Mouse (Mus musculus): ENCODE data around the gene Npw. TPM values are rescaled to one million over a fixed set of nuclear protein-coding genes. Genes with fewer than 3 reads are reported as not detected.

Npw gene
- polyA plus RNA-seq, 1 experiment from 2014 or later: not detected

DNA sequence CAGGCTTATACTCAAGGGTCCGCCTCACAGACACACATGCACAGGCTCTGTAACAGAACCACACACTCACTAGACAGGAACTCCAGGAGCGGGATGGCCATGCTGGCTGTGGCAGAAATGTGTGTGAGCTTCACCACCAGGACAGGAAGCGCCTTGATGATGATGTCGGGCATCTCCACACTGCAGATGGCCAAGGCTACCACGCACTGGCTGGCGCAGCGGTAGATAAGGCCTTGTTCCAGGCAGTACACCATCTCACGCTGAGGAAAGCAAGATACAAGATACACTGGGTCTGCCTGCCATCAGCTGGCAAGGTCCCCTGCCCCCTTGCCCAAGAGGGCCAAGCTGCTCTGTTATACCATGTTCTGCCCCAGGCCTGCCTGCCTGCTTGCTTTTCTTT lies 49.4 kb downstream of the Npw start:
- Histone ChIP-seq H3K9ac (ENCODE audit: low read length) (no peak overlapping the region), H3K27me3 (ENCODE audit: control insufficient read depth, insufficient read depth, low read length) (no peaks in the 10 kb centered on the region), H3K4me3 (ENCODE audit: control insufficient read depth in 1 of 2, insufficient read depth in 1 of 2, low read depth in 1 of 2, low read length in 2 of 2) (no peak overlapping the region), H3K4me1 (ENCODE audit: control insufficient read depth in 2 of 2, insufficient read depth in 2 of 2, low read length in 2 of 2) (peaks cover 3 to 7% of the 10 kb centered on the region in 2 experiments; a peak in 1 of 4 replicates), H3K36me3 (ENCODE audit: control insufficient read depth, insufficient read depth, low read length) (peaks cover 72% of the 10 kb centered on the region), H3K9me3 (ENCODE audit: control insufficient read depth, low read length) (no peaks in the 10 kb centered on the region), H3K27ac (replicated peaks in 1 of 2; ENCODE audit: control insufficient read depth in 1 of 2, insufficient read depth in 1 of 2, low read depth in 2 of 2, low read length in 2 of 2) (no peak overlapping the region), H3K4me2 (ENCODE audit: low read length) (no peak overlapping the region)
- ATAC-seq (ENCODE audit: insufficient number of reproducible peaks, insufficient read depth, low FRiP score, low read depth): no peak
- WGBS: 74% methylated on average over 8 of the region's 8 CpGs

DNA sequence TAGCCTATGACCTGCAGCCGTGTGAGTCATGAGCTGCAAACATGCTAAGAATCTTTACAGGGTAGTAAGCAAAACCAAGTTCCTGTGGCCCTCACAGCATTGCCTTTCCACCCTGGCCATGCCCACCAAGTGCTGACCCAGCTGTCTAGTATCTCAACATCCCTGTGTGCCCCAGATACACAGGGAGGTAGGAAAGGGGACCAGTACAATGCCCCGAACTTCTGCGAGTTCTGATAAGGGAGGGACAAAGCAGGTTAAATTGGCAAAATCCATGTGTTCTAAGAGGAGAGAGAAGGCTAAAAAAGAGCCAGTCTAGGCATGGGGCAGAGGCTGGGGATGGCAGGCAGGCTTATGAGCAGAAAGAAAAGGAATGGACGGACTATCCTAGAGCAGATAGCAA lies 49.9 kb downstream of the Npw start:
- Histone ChIP-seq H3K4me3 (ENCODE audit: control insufficient read depth in 1 of 2, insufficient read depth in 1 of 2, low read depth in 1 of 2, low read length in 2 of 2) (no peak overlapping the region), H3K27ac (replicated peaks in 1 of 2; ENCODE audit: control insufficient read depth in 1 of 2, insufficient read depth in 1 of 2, low read depth in 2 of 2, low read length in 2 of 2) (no peak overlapping the region), H3K4me2 (ENCODE audit: low read length) (no peak overlapping the region), H3K9me3 (ENCODE audit: control insufficient read depth, low read length) (no peaks in the 10 kb centered on the region), H3K36me3 (ENCODE audit: control insufficient read depth, insufficient read depth, low read length) (peaks cover 68% of the 10 kb centered on the region), H3K9ac (ENCODE audit: low read length) (no peak overlapping the region), H3K27me3 (ENCODE audit: control insufficient read depth, insufficient read depth, low read length) (no peaks in the 10 kb centered on the region), H3K4me1 (ENCODE audit: control insufficient read depth in 2 of 2, insufficient read depth in 2 of 2, low read length in 2 of 2) (peaks cover 3 to 7% of the 10 kb centered on the region in 2 experiments; a peak in 1 of 4 replicates)
- no peak for ATAC-seq (ENCODE audit: insufficient number of reproducible peaks, insufficient read depth, low FRiP score, low read depth)
- 84% methylated on average over 4 of the region's 4 CpGs for WGBS

Other genes starting within 250 kb of the Npw start
- 196 and 203 TPM in 2 replicates for gene Rnps1, start 243.9 kb downstream of the Npw start, polyA plus RNA-seq (2014; fragmentation: Nextera tagmentation; extraction: Ambion mirVana)
- gene Eci1, start 231.8 kb downstream of the Npw start, polyA plus RNA-seq (2014; fragmentation: Nextera tagmentation; extraction: Ambion mirVana): 283 and 294 TPM in 2 replicates
- gene Dnase1l2, start 215.4 kb downstream of the Npw start, polyA plus RNA-seq (2014; fragmentation: Nextera tagmentation; extraction: Ambion mirVana): 1.5 and 2.4 TPM in 2 replicates
- gene E4f1, start 188.1 kb downstream of the Npw start, polyA plus RNA-seq (2014; fragmentation: Nextera tagmentation; extraction: Ambion mirVana): 16.0 and 17.6 TPM in 2 replicates
- 65.7 and 66.6 TPM in 2 replicates for gene Pgp, start 188.1 kb downstream of the Npw start, polyA plus RNA-seq (2014; fragmentation: Nextera tagmentation; extraction: Ambion mirVana)
- gene Bricd5, start 184.6 kb downstream of the Npw start, polyA plus RNA-seq (2014; fragmentation: Nextera tagmentation; extraction: Ambion mirVana): not detected in 2 replicates
- 15.2 and 17.5 TPM in 2 replicates for gene Mlst8, start 179.4 kb downstream of the Npw start, polyA plus RNA-seq (2014; fragmentation: Nextera tagmentation; extraction: Ambion mirVana)
- 0.26 and 0.62 TPM in 2 replicates for gene Caskin1, start 169.9 kb downstream of the Npw start, polyA plus RNA-seq (2014; fragmentation: Nextera tagmentation; extraction: Ambion mirVana)
- gene Traf7, start 130.5 kb downstream of the Npw start, polyA plus RNA-seq (2014; fragmentation: Nextera tagmentation; extraction: Ambion mirVana): 68.8 and 74.4 TPM in 2 replicates
- 1.7 and 1.9 TPM in 2 replicates for gene Rab26, start 124.2 kb downstream of the Npw start, polyA plus RNA-seq (2014; fragmentation: Nextera tagmentation; extraction: Ambion mirVana)
- 16.8 and 18.0 TPM in 2 replicates for gene Pkd1, start 108.6 kb downstream of the Npw start, polyA plus RNA-seq (2014; fragmentation: Nextera tagmentation; extraction: Ambion mirVana)
- 49.1 and 51.1 TPM in 2 replicates for gene Tsc2, start 25.8 kb downstream of the Npw start, polyA plus RNA-seq (2014; fragmentation: Nextera tagmentation; extraction: Ambion mirVana)
- 7.3 and 7.7 TPM in 2 replicates for gene Nthl1, start 25.8 kb downstream of the Npw start, polyA plus RNA-seq (2014; fragmentation: Nextera tagmentation; extraction: Ambion mirVana)
- gene Slc9a3r2, start 8.1 kb downstream of the Npw start, polyA plus RNA-seq (2014; fragmentation: Nextera tagmentation; extraction: Ambion mirVana): 59.6 and 60.9 TPM in 2 replicates
- 18.4 and 19.4 TPM in 2 replicates for gene Zfp598, start 11.2 kb upstream of the Npw start, polyA plus RNA-seq (2014; fragmentation: Nextera tagmentation; extraction: Ambion mirVana)
- gene Syngr3, start 31.5 kb upstream of the Npw start, polyA plus RNA-seq (2014; fragmentation: Nextera tagmentation; extraction: Ambion mirVana): 0.42 and 0.69 TPM in 2 replicates
- gene Gfer, start 37.7 kb upstream of the Npw start, polyA plus RNA-seq (2014; fragmentation: Nextera tagmentation; extraction: Ambion mirVana): 29.3 and 29.7 TPM in 2 replicates
- gene Noxo1, start 37.8 kb upstream of the Npw start, polyA plus RNA-seq (2014; fragmentation: Nextera tagmentation; extraction: Ambion mirVana): 0.68 and 1.1 TPM in 2 replicates
- gene Tbl3, start 49.2 kb upstream of the Npw start, polyA plus RNA-seq (2014; fragmentation: Nextera tagmentation; extraction: Ambion mirVana): 39.2 and 40.2 TPM in 2 replicates
- gene Rnf151, start 59.6 kb upstream of the Npw start, polyA plus RNA-seq (2014; fragmentation: Nextera tagmentation; extraction: Ambion mirVana): not detected in 2 replicates
- gene Rps2, start 59.7 kb upstream of the Npw start, polyA plus RNA-seq (2014; fragmentation: Nextera tagmentation; extraction: Ambion mirVana): 919 and 1,010 TPM in 2 replicates
- 556 and 564 TPM in 2 replicates for gene Ndufb10, start 66.0 kb upstream of the Npw start, polyA plus RNA-seq (2014; fragmentation: Nextera tagmentation; extraction: Ambion mirVana)
- 1.3 and 1.7 TPM in 2 replicates for gene Rpl3l, start 69.4 kb upstream of the Npw start, polyA plus RNA-seq (2014; fragmentation: Nextera tagmentation; extraction: Ambion mirVana)
- 26.8 and 27.2 TPM in 2 replicates for gene Msrb1, start 78.2 kb upstream of the Npw start, polyA plus RNA-seq (2014; fragmentation: Nextera tagmentation; extraction: Ambion mirVana)
- 0.18 and 0.43 TPM in 2 replicates for gene Hs3st6, start 94.5 kb upstream of the Npw start, polyA plus RNA-seq (2014; fragmentation: Nextera tagmentation; extraction: Ambion mirVana)
- not detected in 2 replicates for gene Meiob, start 145.8 kb upstream of the Npw start, polyA plus RNA-seq (2014; fragmentation: Nextera tagmentation; extraction: Ambion mirVana)
- gene Hagh, start 181.7 kb upstream of the Npw start, polyA plus RNA-seq (2014; fragmentation: Nextera tagmentation; extraction: Ambion mirVana): 62.7 and 68.4 TPM in 2 replicates
- 46.5 and 47.2 TPM in 2 replicates for gene Fahd1, start 191.9 kb upstream of the Npw start, polyA plus RNA-seq (2014; fragmentation: Nextera tagmentation; extraction: Ambion mirVana)
- not detected in 2 replicates for gene Igfals, start 207.5 kb upstream of the Npw start, polyA plus RNA-seq (2014; fragmentation: Nextera tagmentation; extraction: Ambion mirVana)
- 37.8 and 39.8 TPM in 2 replicates for gene Nubp2, start 227.9 kb upstream of the Npw start, polyA plus RNA-seq (2014; fragmentation: Nextera tagmentation; extraction: Ambion mirVana)
- 26.8 and 28.2 TPM in 2 replicates for gene Spsb3, start 228.2 kb upstream of the Npw start, polyA plus RNA-seq (2014; fragmentation: Nextera tagmentation; extraction: Ambion mirVana)
- gene Eme2, start 236.6 kb upstream of the Npw start, polyA plus RNA-seq (2014; fragmentation: Nextera tagmentation; extraction: Ambion mirVana): 14.7 and 16.0 TPM in 2 replicates
- 82.1 and 82.8 TPM in 2 replicates for gene Mrps34, start 236.7 kb upstream of the Npw start, polyA plus RNA-seq (2014; fragmentation: Nextera tagmentation; extraction: Ambion mirVana)
- 39.4 and 43.9 TPM in 2 replicates for gene Nme3, start 238.0 kb upstream of the Npw start, polyA plus RNA-seq (2014; fragmentation: Nextera tagmentation; extraction: Ambion mirVana)

All from heart, embryonic 14.5 days (tissue).